8 mouse cellular contexts compared by ENCODE assay signal in genomic region chr11:30197564-30198090, GRCm38 (mm10).
DNase-seq lines count a peak whose midpoint lies in the region; ATAC-seq and TF ChIP-seq lines count a peak whose summit lies in the region.

No protein-coding gene starts in this region.

- TF ChIP-seq POLR2A in olfactory bulb, adult 2 months (IDR thresholded peaks at IDR 0.05; ENCODE audit: insufficient read depth, low read depth, low read length) = no peak

- TF ChIP-seq CTCF in olfactory bulb, adult 2 months (IDR thresholded peaks at IDR 0.05; ENCODE audit: insufficient read depth, low read depth, low read length) = no peak

- peak; percentile 60 for DNase-seq in cerebellum, adult 9-10 months
- peak; percentile 36 for DNase-seq in gastrocnemius, postnatal 14 days
- peak; percentile 79 for DNase-seq in intestine, embryonic 14.5 days (ENCODE audit: low spot score)
- peak; percentile 59 to 62 for DNase-seq in urinary bladder, adult 18-20 months (ENCODE audit: low spot score in 2 of 2)

- H3K4me2 ChIP-seq in intestine, embryonic 14.5 days (ENCODE audit: low read length) = peak overlapping the region; percentile 67
- peak overlapping the region; percentile 72 for H3K4me2 ChIP-seq in lung, embryonic 15.5 days

- WGBS in intestine, embryonic 14.5 days = 4% methylated on average over 21 of the region's 21 CpGs
- WGBS in lung, embryonic 15.5 days = 10% methylated on average over 21 of the region's 21 CpGs
- 25% methylated on average over 21 of the region's 21 CpGs for WGBS in olfactory bulb, adult 2 months

- H3K27ac ChIP-seq in intestine, embryonic 14.5 days (ENCODE audit: low read depth) = peak overlapping the region; percentile 91
- H3K27ac ChIP-seq in lung, embryonic 15.5 days = peak overlapping the region; percentile 77
- H3K27ac ChIP-seq in olfactory bulb, adult 2 months (ENCODE audit: insufficient read depth, low read depth, low read length) = peak overlapping the region; percentile 10; the same call in 1 of the 2 replicates

- peak overlapping the region; percentile 62 for H3K9ac ChIP-seq in intestine, embryonic 14.5 days (ENCODE audit: low read length)
- H3K9ac ChIP-seq in lung, embryonic 15.5 days = peak overlapping the region; percentile 28

- peaks cover 11% of the 10 kb centered on the region for H3K4me1 ChIP-seq in erythroblast, embryonic 14.5 days (ENCODE audit: control insufficient read depth)
- H3K4me1 ChIP-seq in intestine, embryonic 14.5 days (replicated peaks; ENCODE audit: control insufficient read depth, insufficient read depth, low read length) = peaks cover 26% of the 10 kb centered on the region
- peaks cover 37% of the 10 kb centered on the region for H3K4me1 ChIP-seq in lung, embryonic 15.5 days
- peaks cover 14% of the 10 kb centered on the region for H3K4me1 ChIP-seq in olfactory bulb, adult 2 months (ENCODE audit: control insufficient read depth, insufficient read depth, low read length)

- no peak for ATAC-seq in erythroblast, adult 5-6 weeks (replicated peaks; ENCODE audit: low FRiP score, poor library complexity, severe bottlenecking)
- peak; percentile 87 for ATAC-seq in intestine, embryonic 14.5 days (replicated peaks; ENCODE audit: low FRiP score, low TSS enrichment, low read depth)
- peak; percentile 77; the same call in 1 of the 2 replicates for ATAC-seq in lung, embryonic 15.5 days (ENCODE audit: borderline replicate concordance, extremely low read depth, low FRiP score, low TSS enrichment)

- intact Hi-C loops in gastrocnemius, postnatal 14 days (cut with DNase I; ENCODE audit: low total_unique reads) = no loop called here

- no peaks in the 10 kb centered on the region for H3K9me3 ChIP-seq in erythroblast, embryonic 14.5 days (ENCODE audit: control insufficient read depth, low read length)
- H3K9me3 ChIP-seq in intestine, embryonic 14.5 days (ENCODE audit: control insufficient read depth, low read length) = no peaks in the 10 kb centered on the region
- H3K9me3 ChIP-seq in lung, embryonic 15.5 days = no peaks in the 10 kb centered on the region

- peak overlapping the region; percentile 59 for H3K4me3 ChIP-seq in erythroblast, embryonic 14.5 days (replicated peaks)
- H3K4me3 ChIP-seq in intestine, embryonic 14.5 days (ENCODE audit: low read depth, low read length) = peak overlapping the region; percentile 51
- peak overlapping the region; percentile 42 for H3K4me3 ChIP-seq in lung, embryonic 15.5 days
- peak overlapping the region; percentile 39 for H3K4me3 ChIP-seq in olfactory bulb, adult 2 months (ENCODE audit: insufficient read depth, low read depth, low read length)

- H3K36me3 ChIP-seq in erythroblast, embryonic 14.5 days (ENCODE audit: control insufficient read depth) = no peaks in the 10 kb centered on the region
- 0 out of 2 replicates have a peak, but pooled peaks cover 5% of the 10 kb centered on the region for H3K36me3 ChIP-seq in intestine, embryonic 14.5 days (ENCODE audit: control insufficient read depth, insufficient read depth, low read length)
- peaks cover 6% of the 10 kb centered on the region for H3K36me3 ChIP-seq in lung, embryonic 15.5 days

- H3K27me3 ChIP-seq in erythroblast, embryonic 14.5 days (ENCODE audit: control insufficient read depth) = peaks cover 74% of the 10 kb centered on the region
- H3K27me3 ChIP-seq in intestine, embryonic 14.5 days (replicated peaks; ENCODE audit: control insufficient read depth, insufficient read depth, low read length) = no peaks in the 10 kb centered on the region
- no peaks in the 10 kb centered on the region for H3K27me3 ChIP-seq in lung, embryonic 15.5 days

Comparison
In these comparisons a context has a peak if more than half of its experiments do, and no peak if none do; other contexts are left out.
1. H3K27ac ChIP-seq: peak in every context shown above with its lines; median percentile 91 in intestine, embryonic 14.5 days; 77 in lung, embryonic 15.5 days; 10 in olfactory bulb, adult 2 months.